Mouse (Mus musculus): ENCODE measurements around the gene Ttc38. TPM values are rescaled to one million over a fixed set of nuclear protein-coding genes. Genes with fewer than 3 reads are reported as not detected.

The Ttc38 gene
- polyA plus RNA-seq (2012; rRNA removed): 19.5 and 19.9 TPM in 2 replicates

DNA sequence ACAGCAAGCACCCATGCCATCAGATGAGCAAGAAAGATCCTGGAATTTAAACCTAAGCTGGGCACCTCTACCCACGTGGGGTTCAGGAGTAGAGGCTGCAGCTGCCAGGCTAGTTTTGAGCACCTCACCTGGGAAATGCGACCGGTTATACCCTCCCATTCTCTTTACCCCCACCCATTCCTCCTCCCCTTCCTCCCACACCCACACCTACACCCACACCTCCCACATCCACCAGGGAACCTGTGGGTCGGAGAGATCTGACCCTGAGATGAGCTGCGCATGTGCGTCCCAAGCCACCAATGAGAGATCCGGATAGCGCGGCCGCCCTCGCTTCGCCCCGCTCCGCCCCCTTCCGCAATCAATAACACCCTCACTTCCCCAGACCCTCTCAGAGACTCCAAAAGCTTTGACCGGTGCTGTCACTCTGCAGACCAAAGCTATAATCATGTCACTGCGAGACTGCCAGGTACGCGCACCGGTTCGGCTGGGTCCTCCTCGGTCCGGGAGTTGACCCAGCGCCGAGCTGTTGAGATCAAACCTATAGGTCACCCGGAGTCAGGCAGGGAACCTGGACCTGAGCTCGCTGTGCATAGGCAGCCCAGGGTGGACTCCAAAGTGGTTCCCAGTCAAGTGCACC lies at the start of gene Ttc38:
Ttc38 (plus strand) TSS at position 353 of the 637 bp plus-strand sequence.

GRCm38 (mm10) chr15:85811535-85812277 lies 20.4 kb upstream of the Ttc38 start, which contains the start of gene Cdpf1:
TSS of gene Cdpf1 (minus strand) at chr15:85811697.

GRCm38 (mm10) chr15:85821203-85822010 lies 10.7 kb upstream of the Ttc38 start, which contains the start of gene Pkdrej:
TSS of gene Pkdrej (minus strand) at chr15:85821734.

GRCm38 (mm10) chr15:85859490-85860031 lies 27.5 kb downstream of the Ttc38 start, which contains the start of gene Gtse1:
TSS of gene Gtse1 (plus strand) at chr15:85859745.

DNA sequence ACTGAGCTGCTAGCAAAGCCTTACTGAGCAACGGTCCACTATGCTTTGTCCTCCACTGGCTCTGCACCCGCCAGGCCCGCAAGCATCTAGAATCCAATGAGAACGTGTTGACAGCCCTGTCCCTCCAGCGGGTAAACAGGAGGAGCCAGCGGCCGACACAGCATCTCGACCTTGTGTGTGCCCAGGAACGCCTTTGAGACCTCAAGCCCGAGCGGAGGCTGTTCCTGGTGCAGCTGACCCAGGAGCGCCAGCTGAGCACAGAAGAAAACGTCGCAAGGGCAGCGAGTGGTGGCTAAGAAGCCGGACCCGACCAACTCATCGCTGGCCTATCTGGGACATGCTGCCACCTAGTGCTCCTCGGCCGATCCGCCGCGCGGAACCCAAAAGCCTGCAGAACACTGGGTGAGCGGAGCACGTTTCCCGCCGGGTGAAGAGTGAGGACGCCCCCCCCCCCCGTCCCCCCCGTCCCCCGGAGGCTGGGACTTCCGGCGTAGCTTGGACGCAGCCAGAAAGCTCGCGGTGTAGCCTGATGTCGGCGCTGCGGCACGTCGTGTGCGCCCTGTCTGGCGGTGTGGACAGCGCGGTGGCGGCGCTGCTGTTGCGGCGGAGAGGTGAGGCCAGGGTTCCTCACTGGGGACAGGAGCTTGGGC lies 46.9 kb downstream of the Ttc38 start, which contains the start of gene Trmu:
Trmu (plus strand) TSS at position 465 of the 650 bp plus-strand sequence.

Other genes starting within 250 kb of the Ttc38 start
- 0.12 and 0.15 TPM in 2 replicates for gene Wnt7b, start 249.8 kb upstream of the Ttc38 start, polyA plus RNA-seq (2012; rRNA removed)
- gene Ppara, start 97.3 kb upstream of the Ttc38 start, polyA plus RNA-seq (2012; rRNA removed): 3.8 and 7.3 TPM in 2 replicates
- gene Cdpf1, start 20.6 kb upstream of the Ttc38 start, polyA plus RNA-seq (2012; rRNA removed): 50.7 and 57.0 TPM in 2 replicates
- gene Pkdrej, start 10.6 kb upstream of the Ttc38 start, polyA plus RNA-seq (2012; rRNA removed): 0.74 and 0.79 TPM in 2 replicates
- gene Gtse1, start 27.4 kb downstream of the Ttc38 start, polyA plus RNA-seq (2012; rRNA removed): 7.4 and 9.2 TPM in 2 replicates
- gene Trmu, start 47.0 kb downstream of the Ttc38 start, polyA plus RNA-seq (2012; rRNA removed): 22.1 and 22.2 TPM in 2 replicates
- 29.6 and 39.4 TPM in 2 replicates for gene Celsr1, start 201.5 kb downstream of the Ttc38 start, polyA plus RNA-seq (2012; rRNA removed)
- 27.5 and 32.3 TPM in 2 replicates for gene Gramd4, start 225.4 kb downstream of the Ttc38 start, polyA plus RNA-seq (2012; rRNA removed)

All from colon, adult 2 months (tissue).